Mouse (Mus musculus) ovary, postnatal 36 days (tissue): Measurements from ENCODE around the gene Tmsb15a.
"Not testable (repeated sequence)": the region's sequence is repeated elsewhere in the genome, so short reads cannot be mapped to it uniquely, and the experiment has no call there.

Source experiments
- DNase-seq: peaks from one replicate; pipeline ENCODE4 v3.0.0; 2022; ENCODE audit warnings: low spot score, mixed read lengths

Tmsb15a gene

GRCm38 (mm10) chrX:135725161-135725560 lies at the start of gene Tmsb15a:
TSS of gene Tmsb15a (minus strand) at chrX:135725261.
- DNase-seq = no peak

- no peak for DNase-seq
Measured at GRCm38 (mm10) chrX:135768565-135768964, 43.5 kb upstream of the Tmsb15a start.

- DNase-seq = no peak
Measured at GRCm38 (mm10) chrX:135768043-135768548, 43.0 kb upstream of the Tmsb15a start.

- DNase-seq = no peak
Measured at GRCm38 (mm10) chrX:135761707-135762106, 36.6 kb upstream of the Tmsb15a start.

- DNase-seq = peak; percentile 64
Measured at GRCm38 (mm10) chrX:135752832-135753231, 27.8 kb upstream of the Tmsb15a start.

GRCm38 (mm10) chrX:135745376-135745775 lies 20.3 kb upstream of the Tmsb15a start:
- DNase-seq = not testable (repeated sequence)

- DNase-seq = no peak
Measured at GRCm38 (mm10) chrX:135743056-135743355, 17.9 kb upstream of the Tmsb15a start.

GRCm38 (mm10) chrX:135742304-135743055 lies 17.4 kb upstream of the Tmsb15a start, which contains the start of the genes Armcx5 and Gprasp1:
TSS of gene Armcx5 (plus strand) at chrX:135742733.
TSS of gene Gprasp1 (plus strand) at chrX:135742733.
- peak; percentile 79 for DNase-seq

GRCm38 (mm10) chrX:135738730-135739520 lies 13.9 kb upstream of the Tmsb15a start:
- DNase-seq = no peak

- DNase-seq = no peak
Measured at GRCm38 (mm10) chrX:135712845-135713244, 12.2 kb downstream of the Tmsb15a start.

GRCm38 (mm10) chrX:135704349-135704748 lies 20.7 kb downstream of the Tmsb15a start:
- DNase-seq = no peak

- DNase-seq = no peak
Measured at GRCm38 (mm10) chrX:135703111-135703510, 21.9 kb downstream of the Tmsb15a start.

- DNase-seq = no peak
Measured at GRCm38 (mm10) chrX:135693633-135694032, 31.4 kb downstream of the Tmsb15a start, which contains the start of gene Tcp11x2. TSS of gene Tcp11x2 (minus strand) at chrX:135693790.

GRCm38 (mm10) chrX:135687802-135688201 lies 37.3 kb downstream of the Tmsb15a start:
- DNase-seq = no peak

GRCm38 (mm10) chrX:135681858-135682257 lies 43.2 kb downstream of the Tmsb15a start:
- no peak for DNase-seq
